ENCODE assay signal across 10 mouse cellular contexts in the genomic region with DNA sequence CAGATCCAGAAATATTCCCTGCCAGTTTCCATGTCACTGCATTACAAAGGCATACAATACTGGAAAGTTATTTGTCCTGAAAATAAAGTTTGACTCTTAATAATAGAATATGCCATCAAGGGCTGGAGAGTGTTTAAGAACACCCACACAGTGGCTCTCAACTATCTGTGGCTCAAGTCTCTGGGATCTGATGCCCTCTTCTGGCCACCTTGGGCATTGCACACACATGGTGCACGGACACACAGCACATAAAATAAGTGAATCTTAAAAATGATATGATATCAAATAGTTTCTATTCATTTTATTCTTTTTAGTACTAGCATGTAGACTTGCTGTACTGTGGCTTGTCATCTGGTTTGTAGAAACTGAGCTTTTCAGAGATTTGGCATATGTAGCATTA.
DNase-seq lines count a peak whose midpoint lies in the region; ATAC-seq and TF ChIP-seq lines count a peak whose summit lies in the region.
"Had no signal": no experiment of that assay in that cellular context is flagged by ENCODE, and none has a peak within 500 bp of the region (broad histone marks: within the 10 kb centered on the region; RNA-seq: fewer than 3 reads in every experiment).

No protein-coding gene starts in this region.

- no peak overlapping the region for H3K9ac ChIP-seq in forebrain, embryonic 11.5 days (ENCODE audit: low read length)
- no peak overlapping the region for H3K9ac ChIP-seq in forebrain, embryonic 14.5 days (ENCODE audit: low read length)
- H3K9ac ChIP-seq in midbrain, embryonic 14.5 days (replicated peaks; ENCODE audit: low read length), result no peak overlapping the region
- no peak overlapping the region for H3K9ac ChIP-seq in midbrain, embryonic 16.5 days (ENCODE audit: low read depth, low read length)
- H3K9ac ChIP-seq: hindbrain, embryonic 15.5 days; neural tube, embryonic 12.5 days had no signal

- no peak for ATAC-seq in forebrain, embryonic 11.5 days (replicated peaks; ENCODE audit: low FRiP score)
- ATAC-seq in forebrain, embryonic 14.5 days, result no peak
- no peak for ATAC-seq in midbrain, embryonic 14.5 days (ENCODE audit: low FRiP score, low TSS enrichment)
- ATAC-seq in midbrain, embryonic 16.5 days, result no peak
- peak; percentile 77; the same call in 1 of the 2 replicates for ATAC-seq in megakaryocyte-erythroid progenitor cell, adult 5-6 weeks (replicated peaks; ENCODE audit: low FRiP score, low TSS enrichment, poor library complexity, severe bottlenecking)
- no peak for ATAC-seq in frontal cortex, adult (ENCODE audit: low TSS enrichment)

- no peaks in the 10 kb centered on the region for H3K27me3 ChIP-seq in forebrain, embryonic 11.5 days (ENCODE audit: control insufficient read depth, insufficient read depth, low read length)
- H3K27me3 ChIP-seq in forebrain, embryonic 14.5 days (replicated peaks; ENCODE audit: control insufficient read depth, insufficient read depth, low read length), result 0 out of 2 replicates have a peak, but pooled peaks cover 2% of the 10 kb centered on the region
- 0 out of 2 replicates have a peak, but pooled peaks cover 7% of the 10 kb centered on the region for H3K27me3 ChIP-seq in midbrain, embryonic 14.5 days (ENCODE audit: control insufficient read depth, insufficient read depth, low read length)
- no peaks in the 10 kb centered on the region; the same call in 1 of the 2 replicates for H3K27me3 ChIP-seq in midbrain, embryonic 16.5 days (ENCODE audit: control insufficient read depth, insufficient read depth, low read depth, low read length)
- H3K27me3 ChIP-seq: hindbrain, embryonic 15.5 days; neural tube, embryonic 12.5 days had no signal

- no peak for TF ChIP-seq POLR2A in cortical plate, adult 2 months (IDR thresholded peaks at IDR 0.05; ENCODE audit: extremely low read depth, insufficient read depth, low read length)

- TF ChIP-seq CTCF in cortical plate, adult 2 months (IDR thresholded peaks at IDR 0.05; ENCODE audit: extremely low read depth, insufficient read depth, low read length), result peak; percentile 29; the same call in 1 of the 2 replicates

- no peak overlapping the region for H3K4me3 ChIP-seq in forebrain, embryonic 11.5 days (ENCODE audit: low read depth, low read length)
- H3K4me3 ChIP-seq in forebrain, embryonic 14.5 days (ENCODE audit: low read depth, low read length), result no peak overlapping the region
- H3K4me3 ChIP-seq in midbrain, embryonic 14.5 days (replicated peaks; ENCODE audit: low read depth, low read length), result no peak overlapping the region
- no peak overlapping the region for H3K4me3 ChIP-seq in midbrain, embryonic 16.5 days (ENCODE audit: low read depth, low read length)
- H3K4me3 ChIP-seq in cortical plate, adult 2 months (ENCODE audit: insufficient read depth, low read length), result no peak overlapping the region
- H3K4me3 ChIP-seq: hindbrain, embryonic 15.5 days; neural tube, embryonic 12.5 days had no signal

- H3K4me2 ChIP-seq in forebrain, embryonic 11.5 days (ENCODE audit: low read depth, low read length, severe bottlenecking), result no peak overlapping the region
- H3K4me2 ChIP-seq in forebrain, embryonic 14.5 days (ENCODE audit: low read length), result no peak overlapping the region
- H3K4me2 ChIP-seq in midbrain, embryonic 14.5 days (ENCODE audit: low read length), result no peak overlapping the region
- no peak overlapping the region for H3K4me2 ChIP-seq in midbrain, embryonic 16.5 days (ENCODE audit: low read length)
- H3K4me2 ChIP-seq: hindbrain, embryonic 15.5 days; neural tube, embryonic 12.5 days had no signal

- H3K4me1 ChIP-seq in forebrain, embryonic 11.5 days (replicated peaks; ENCODE audit: control insufficient read depth, insufficient read depth, low read length), result no peaks in the 10 kb centered on the region; the same call in 1 of the 2 replicates
- no peaks in the 10 kb centered on the region for H3K4me1 ChIP-seq in forebrain, embryonic 14.5 days (ENCODE audit: control insufficient read depth, insufficient read depth, low read length)
- H3K4me1 ChIP-seq in midbrain, embryonic 14.5 days (ENCODE audit: control insufficient read depth, insufficient read depth, low read length), result no peaks in the 10 kb centered on the region
- H3K4me1 ChIP-seq in midbrain, embryonic 16.5 days (ENCODE audit: control insufficient read depth, insufficient read depth, low read length), result no peaks in the 10 kb centered on the region
- H3K4me1 ChIP-seq in cortical plate, adult 2 months (ENCODE audit: control insufficient read depth, insufficient read depth, low read length), result no peaks in the 10 kb centered on the region; the same call in 1 of the 2 replicates
- H3K4me1 ChIP-seq: hindbrain, embryonic 15.5 days; neural tube, embryonic 12.5 days had no signal

- DNase-seq in forebrain, embryonic 11.5 days (ENCODE audit: low spot score), result peak; percentile 73
- no peak for DNase-seq in forebrain, embryonic 14.5 days (ENCODE audit: low spot score)
- peak; percentile 11 for DNase-seq in midbrain, embryonic 14.5 days
- no peak for DNase-seq in spleen, postnatal 36 days (ENCODE audit: low spot score in 2 of 2)

- H3K27ac ChIP-seq in forebrain, embryonic 11.5 days (ENCODE audit: low read depth, low read length), result no peak overlapping the region
- H3K27ac ChIP-seq in forebrain, embryonic 14.5 days (ENCODE audit: low read depth, low read length), result no peak overlapping the region
- H3K27ac ChIP-seq in midbrain, embryonic 14.5 days (replicated peaks; ENCODE audit: low read depth, low read length), result no peak overlapping the region
- no peak overlapping the region for H3K27ac ChIP-seq in midbrain, embryonic 16.5 days (ENCODE audit: low read length)
- H3K27ac ChIP-seq in cortical plate, adult 2 months (ENCODE audit: insufficient read depth, low read length), result no peak overlapping the region
- H3K27ac ChIP-seq: hindbrain, embryonic 15.5 days; neural tube, embryonic 12.5 days had no signal

- H3K9me3 ChIP-seq in forebrain, embryonic 11.5 days (ENCODE audit: control insufficient read depth, low read length), result no peaks in the 10 kb centered on the region
- no peaks in the 10 kb centered on the region for H3K9me3 ChIP-seq in forebrain, embryonic 14.5 days (replicated peaks; ENCODE audit: control insufficient read depth, low read length)
- no peaks in the 10 kb centered on the region for H3K9me3 ChIP-seq in midbrain, embryonic 14.5 days (ENCODE audit: control insufficient read depth, low read length)
- H3K9me3 ChIP-seq in midbrain, embryonic 16.5 days (replicated peaks; ENCODE audit: control insufficient read depth, low read length, poor library complexity, severe bottlenecking), result no peaks in the 10 kb centered on the region
- H3K9me3 ChIP-seq: hindbrain, embryonic 15.5 days; neural tube, embryonic 12.5 days had no signal

- WGBS in forebrain, embryonic 11.5 days, result 77% methylated on average over 1 of the region's 1 CpGs
- 66% methylated on average over 1 of the region's 1 CpGs for WGBS in forebrain, embryonic 14.5 days
- WGBS in midbrain, embryonic 14.5 days, result 71% methylated on average over 1 of the region's 1 CpGs
- WGBS in midbrain, embryonic 16.5 days, result 82% methylated on average over 1 of the region's 1 CpGs

- no peaks in the 10 kb centered on the region for H3K36me3 ChIP-seq in forebrain, embryonic 11.5 days (ENCODE audit: control insufficient read depth, insufficient read depth, low read length)
- no peaks in the 10 kb centered on the region for H3K36me3 ChIP-seq in forebrain, embryonic 14.5 days (ENCODE audit: control insufficient read depth, insufficient read depth, low read length)
- H3K36me3 ChIP-seq in midbrain, embryonic 14.5 days (ENCODE audit: control insufficient read depth, insufficient read depth, low read length), result no peaks in the 10 kb centered on the region
- no peaks in the 10 kb centered on the region for H3K36me3 ChIP-seq in midbrain, embryonic 16.5 days (ENCODE audit: control insufficient read depth, insufficient read depth, low read length)
- H3K36me3 ChIP-seq: hindbrain, embryonic 15.5 days; neural tube, embryonic 12.5 days had no signal

Comparison
In these comparisons a context has a peak if more than half of its experiments do, and no peak if none do; other contexts are left out.
1. DNase-seq: peak in forebrain, embryonic 11.5 days (single experiment) and midbrain, embryonic 14.5 days (single experiment); none in forebrain, embryonic 14.5 days (single experiment) and spleen, postnatal 36 days (0 of 2).